Mouse (Mus musculus) forebrain, embryonic 15.5 days (tissue): ENCODE results near the gene B3glct. TPM values are rescaled to one million over a fixed set of nuclear protein-coding genes. Genes with fewer than 3 reads are reported as not detected.
A peak's percentile ranks its signal among the peaks of the same experiment; 100 is the strongest.

ENCODE experiments used
- ATAC-seq: fragments of 200-750 bp; cut with Nextera tagmentation; replicated peaks from 2 replicates; pipeline ENCODE4 v1.8.0; 2017; ENCODE audit warnings: mild to moderate bottlenecking, moderate TSS enrichment, moderate library complexity
- H3K27ac ChIP-seq: fragments of 300-500 bp; sonication (generic); replicated peaks from 2 replicates; pipeline ENCODE4 v1.5.1; 2015; ENCODE audit warnings: mild to moderate bottlenecking, inconsistent platforms
- H3K27me3 ChIP-seq: fragments of 300-500 bp; sonication (generic); 2 replicates; pipeline ENCODE4 v1.6.1; 2015; ENCODE audit warnings: inconsistent platforms
- H3K36me3 ChIP-seq: fragments of 300-500 bp; sonication (generic); 2 replicates; pipeline ENCODE4 v1.6.1; 2015; ENCODE audit warnings: mild to moderate bottlenecking, inconsistent platforms
- H3K4me1 ChIP-seq: fragments of 300-500 bp; sonication (generic); 2 replicates; pipeline ENCODE4 v1.6.1; 2015; ENCODE audit warnings: inconsistent platforms
- H3K4me2 ChIP-seq: fragments of 300-500 bp; sonication (generic); replicated peaks from 2 replicates; pipeline ENCODE4 v1.6.1; 2015; ENCODE audit warnings: mild to moderate bottlenecking, inconsistent platforms
- H3K4me3 ChIP-seq: fragments of 300-500 bp; sonication (generic); 2 replicates; pipeline ENCODE4 v1.5.1; 2015; ENCODE audit warnings: mild to moderate bottlenecking, inconsistent platforms
- H3K9ac ChIP-seq: fragments of 300-500 bp; sonication (generic); replicated peaks from 2 replicates; pipeline ENCODE4 v1.6.1; 2015; ENCODE audit warnings: mild to moderate bottlenecking, inconsistent platforms
- H3K9me3 ChIP-seq: fragments of 300-500 bp; sonication (generic); 2 replicates; pipeline ENCODE4 v1.6.1; 2016; ENCODE audit warnings: inconsistent platforms
- WGBS: fragments of 180-500 bp; shearing (Covaris S2); methylation state at CpG from one replicate; pipeline ENCODE4 v1.1.7; 2015; ENCODE audit warnings: mixed read lengths; 5-methylcytosine and 5-hydroxymethylcytosine counted together
- polyA plus RNA-seq: library from polyadenylated mRNA; unstranded; fragments of >200 nt; fragmentation: Nextera tagmentation; extraction: Ambion mirVana; gene quantifications from 2 replicates; pipeline ENCODE4 v1.2.1, GENCODE M21; 2015

The B3glct gene
- polyA plus RNA-seq, 1 experiment from 2014 or later, result 12.8 TPM

DNA sequence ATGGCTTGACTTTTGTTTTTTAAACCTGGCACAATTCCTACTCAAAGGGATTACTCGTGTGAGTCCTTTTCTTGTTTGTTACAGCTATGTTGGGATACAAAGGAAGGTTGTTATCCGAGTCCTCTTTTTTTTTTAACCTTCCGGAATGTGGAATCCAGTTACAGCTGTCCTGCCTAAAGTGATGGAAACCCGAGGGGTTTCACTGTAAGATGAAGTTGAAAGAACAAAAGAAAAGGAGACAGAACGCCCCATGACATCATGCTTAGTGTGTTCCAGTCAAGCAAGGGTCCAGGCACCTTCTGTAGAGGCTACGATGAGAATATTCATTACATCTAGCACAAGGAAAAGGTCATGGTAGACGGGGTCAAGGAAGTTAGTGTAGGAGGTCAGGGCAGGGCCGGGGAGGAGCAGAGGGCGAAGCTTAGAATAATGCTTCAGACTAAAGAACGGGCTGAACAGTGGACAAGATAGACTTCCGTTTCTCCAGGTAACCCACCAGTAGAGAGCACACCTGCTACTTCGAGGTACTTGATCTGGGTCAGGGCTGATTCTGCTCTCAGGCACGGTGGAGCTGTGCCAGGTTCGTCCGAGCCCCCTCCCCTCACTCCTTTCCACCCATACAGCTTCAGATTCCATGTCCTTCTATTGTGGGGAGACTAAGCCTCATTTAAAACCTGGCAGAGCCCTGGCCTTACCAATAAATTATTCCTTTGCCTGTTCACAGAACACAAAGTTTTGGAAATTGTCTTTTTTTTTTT lies 37.7 kb downstream of the B3glct start:
- no peaks in the 10 kb centered on the region for H3K36me3 ChIP-seq
- H3K9me3 ChIP-seq, result no peaks in the 10 kb centered on the region
- ATAC-seq, result peak; percentile 51
- H3K4me3 ChIP-seq, result no peak overlapping the region
- no peaks in the 10 kb centered on the region for H3K27me3 ChIP-seq
- peak overlapping the region; percentile 22 for H3K4me2 ChIP-seq
- H3K27ac ChIP-seq, result peak overlapping the region; percentile 14; the same call in 1 of the 2 replicates
- H3K9ac ChIP-seq, result no peak overlapping the region
- WGBS, result 26% methylated on average over 15 of the region's 15 CpGs
- peaks cover 11% of the 10 kb centered on the region for H3K4me1 ChIP-seq

DNA sequence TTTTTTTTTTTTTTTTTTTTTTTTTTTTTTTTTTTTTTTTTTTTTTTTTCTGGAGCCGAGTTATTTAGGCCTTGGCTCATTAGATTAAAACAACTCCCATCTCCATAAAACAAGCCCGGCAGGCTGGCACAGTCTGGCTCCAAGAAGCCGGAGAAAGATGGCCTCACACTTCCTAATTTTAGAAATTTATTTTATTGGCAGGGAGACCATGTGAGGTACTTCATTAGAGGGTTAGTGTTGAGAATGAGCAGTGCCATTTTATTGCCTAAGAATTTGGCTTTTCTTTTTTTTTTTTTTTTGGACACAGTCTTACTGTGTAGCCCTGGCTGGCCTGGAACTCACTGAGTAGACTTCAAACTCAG lies 38.3 kb downstream of the B3glct start:
- peak; percentile 38; the same call in 1 of the 2 replicates for ATAC-seq
- no peak overlapping the region for H3K4me2 ChIP-seq
- WGBS, result 19% methylated on average over 3 of the region's 3 CpGs

DNA sequence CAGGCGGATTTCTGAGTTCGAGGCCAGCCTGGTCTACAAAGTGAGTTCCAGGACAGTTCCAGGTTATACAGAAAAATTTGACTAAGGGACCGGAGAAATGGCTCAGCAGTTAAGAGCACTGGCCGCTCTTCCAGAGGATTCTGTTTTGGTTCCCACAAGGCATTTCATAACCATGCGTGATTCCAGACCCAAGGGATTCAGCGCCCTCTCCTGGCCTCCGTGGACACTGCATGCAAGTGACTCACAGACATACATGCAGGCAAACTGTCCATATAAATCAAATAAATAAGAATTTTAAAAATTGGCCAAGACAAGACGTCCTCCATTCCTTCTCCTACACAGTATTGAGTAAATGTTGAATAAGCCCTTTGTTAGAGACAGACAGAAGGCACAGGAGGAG lies 53.7 kb downstream of the B3glct start:
- 89% methylated on average over 8 of the region's 8 CpGs for WGBS
- H3K9ac ChIP-seq, result no peak overlapping the region
- H3K27me3 ChIP-seq, result no peaks in the 10 kb centered on the region

More for the DNA sequence above, 38.3 kb downstream of the B3glct start:
- Histone ChIP-seq H3K27me3 (no peaks in the 10 kb centered on the region), H3K9ac (no peak overlapping the region), H3K27ac (no peak overlapping the region), H3K9me3 (no peaks in the 10 kb centered on the region), H3K4me3 (no peak overlapping the region), H3K4me1 (peaks cover 11% of the 10 kb centered on the region), H3K36me3 (no peaks in the 10 kb centered on the region)

DNA sequence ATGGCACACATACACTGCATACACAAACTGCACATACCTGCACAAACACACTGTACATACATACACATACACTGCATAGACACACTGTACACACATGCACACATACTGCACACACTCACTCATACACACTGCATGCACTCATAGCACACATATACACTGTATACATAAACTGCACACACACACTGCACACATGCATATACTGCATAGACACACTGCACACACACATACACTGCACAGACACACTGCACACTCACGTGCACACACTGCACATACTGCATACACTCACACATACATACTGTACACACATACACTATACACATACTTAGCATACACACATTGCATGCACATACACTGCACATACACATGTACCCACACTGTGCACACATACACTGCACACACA lies 59.2 kb downstream of the B3glct start:
- H3K9me3 ChIP-seq, result peaks cover 4% of the 10 kb centered on the region; the same call in 1 of the 2 replicates
- 0 out of 2 replicates have a peak, but pooled peaks have one; percentile 38 for ATAC-seq
- WGBS, result 98% methylated on average over 1 of the region's 1 CpGs
- H3K4me1 ChIP-seq, result no peaks in the 10 kb centered on the region
- H3K4me2 ChIP-seq, result no peak overlapping the region
- H3K27ac ChIP-seq, result no peak overlapping the region
- no peak overlapping the region for H3K4me3 ChIP-seq
- H3K9ac ChIP-seq, result no peak overlapping the region
- H3K36me3 ChIP-seq, result peaks cover 10% of the 10 kb centered on the region; the same call in 1 of the 2 replicates
- H3K27me3 ChIP-seq, result no peaks in the 10 kb centered on the region

More for the DNA sequence above, 53.7 kb downstream of the B3glct start:
- Histone ChIP-seq H3K4me2 (no peak overlapping the region), H3K4me1 (no peaks in the 10 kb centered on the region), H3K36me3 (peaks cover 4% of the 10 kb centered on the region; the same call in 1 of the 2 replicates), H3K4me3 (no peak overlapping the region), H3K27ac (no peak overlapping the region), H3K9me3 (peaks cover 4% of the 10 kb centered on the region; the same call in 1 of the 2 replicates)
- ATAC-seq, result no peak

DNA sequence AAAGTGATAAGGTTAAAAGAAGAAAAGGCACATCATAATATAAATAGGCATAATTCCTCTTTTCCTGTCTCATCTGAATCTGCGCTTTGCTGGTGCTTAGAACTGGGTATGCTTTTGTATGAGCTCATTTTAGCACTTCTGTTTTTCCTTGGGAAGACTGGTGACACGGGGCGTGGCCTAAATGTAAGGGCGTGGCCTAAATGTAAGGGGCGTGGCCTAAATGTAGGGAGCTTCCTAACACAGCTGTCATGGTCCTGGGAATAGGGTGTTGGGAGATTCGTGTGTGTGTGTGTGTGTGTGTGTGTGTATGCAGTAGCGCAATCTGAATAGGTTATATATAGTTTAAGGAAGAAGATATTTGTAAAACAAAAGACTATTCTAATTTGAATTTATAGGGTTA lies 62.1 kb downstream of the B3glct start:
- Histone ChIP-seq H3K4me2 (no peak overlapping the region), H3K9ac (no peak overlapping the region), H3K27ac (no peak overlapping the region), H3K4me3 (no peak overlapping the region), H3K4me1 (no peaks in the 10 kb centered on the region), H3K9me3 (no peaks in the 10 kb centered on the region), H3K36me3 (peaks cover 10% of the 10 kb centered on the region; the same call in 1 of the 2 replicates), H3K27me3 (no peaks in the 10 kb centered on the region)
- WGBS, result 95% methylated on average over 7 of the region's 7 CpGs
- no peak for ATAC-seq

DNA sequence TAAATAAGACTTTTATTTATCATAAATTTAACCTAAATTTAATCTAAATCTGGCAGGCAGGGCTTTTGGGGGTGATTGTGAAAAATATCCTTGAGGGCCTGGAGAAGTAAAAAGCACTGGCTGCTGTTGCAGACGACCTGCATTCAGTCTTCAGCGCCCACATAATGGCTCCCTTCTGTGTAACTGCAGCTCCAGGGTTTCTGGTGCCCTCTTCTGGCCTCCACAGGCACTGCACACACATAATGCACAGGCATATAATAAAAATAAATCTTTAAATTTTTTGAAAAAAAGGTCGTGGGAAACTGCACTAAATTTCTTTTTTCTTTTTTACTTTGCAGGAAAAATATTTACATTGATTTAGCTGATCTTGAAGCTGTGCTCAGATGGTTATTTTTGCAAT lies 62.7 kb downstream of the B3glct start:
- WGBS, result 80% methylated on average over 3 of the region's 3 CpGs
- Histone ChIP-seq H3K27me3 (no peaks in the 10 kb centered on the region), H3K27ac (no peak overlapping the region), H3K4me3 (no peak overlapping the region), H3K4me1 (no peaks in the 10 kb centered on the region), H3K9me3 (no peaks in the 10 kb centered on the region), H3K4me2 (no peak overlapping the region), H3K9ac (no peak overlapping the region), H3K36me3 (peaks cover 10% of the 10 kb centered on the region; the same call in 1 of the 2 replicates)
- no peak for ATAC-seq

DNA sequence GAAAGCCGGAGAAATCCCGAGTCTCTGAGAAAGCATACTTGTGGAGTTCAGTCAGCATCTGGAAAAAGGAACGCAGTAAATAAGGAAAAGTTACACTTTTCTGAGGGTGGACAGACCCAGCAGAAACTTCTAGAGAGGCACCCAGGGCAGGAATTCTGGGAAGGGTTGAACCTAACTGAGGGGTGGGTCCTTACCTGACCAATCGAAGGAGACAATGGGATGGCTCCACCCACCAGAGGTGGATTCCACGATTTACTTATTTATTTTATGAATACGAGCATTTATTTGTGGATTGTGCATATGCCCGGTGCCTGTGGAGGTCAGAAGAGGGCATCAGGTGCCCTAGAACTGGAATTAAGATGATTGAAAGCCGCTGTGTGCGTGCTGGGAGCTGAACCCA lies 64.3 kb downstream of the B3glct start:
- no peaks in the 10 kb centered on the region for H3K27me3 ChIP-seq
- H3K4me3 ChIP-seq, result no peak overlapping the region
- peaks cover 10% of the 10 kb centered on the region; the same call in 1 of the 2 replicates for H3K36me3 ChIP-seq
- no peak overlapping the region for H3K4me2 ChIP-seq
- no peak overlapping the region for H3K9ac ChIP-seq
- 95% methylated on average over 9 of the region's 9 CpGs for WGBS
- H3K27ac ChIP-seq, result no peak overlapping the region
- no peaks in the 10 kb centered on the region for H3K4me1 ChIP-seq
- ATAC-seq, result no peak
- no peaks in the 10 kb centered on the region for H3K9me3 ChIP-seq

DNA sequence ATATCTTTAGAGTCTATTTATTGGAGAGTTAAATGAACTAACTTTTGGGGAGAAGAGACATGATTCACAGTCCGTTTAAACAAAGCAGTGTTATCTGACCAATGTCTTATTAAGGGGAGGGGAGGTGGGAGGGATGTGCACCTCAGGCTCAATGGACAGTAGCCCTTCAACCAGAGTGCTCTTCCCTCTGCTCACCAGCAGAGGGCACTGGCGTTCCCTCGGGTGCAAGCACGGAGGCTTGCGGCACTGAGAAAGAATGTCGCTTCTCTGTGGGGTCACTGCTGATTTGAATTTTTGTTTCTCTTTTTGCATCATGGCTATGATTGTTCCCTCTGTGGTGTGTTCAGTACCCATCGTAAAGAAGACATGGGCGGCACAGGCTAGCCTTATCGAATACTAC lies 67.0 kb downstream of the B3glct start:
- Histone ChIP-seq H3K4me2 (no peak overlapping the region), H3K27ac (no peak overlapping the region), H3K36me3 (no peaks in the 10 kb centered on the region; the same call in 1 of the 2 replicates), H3K4me1 (no peaks in the 10 kb centered on the region), H3K9ac (no peak overlapping the region), H3K9me3 (no peaks in the 10 kb centered on the region), H3K27me3 (no peaks in the 10 kb centered on the region), H3K4me3 (no peak overlapping the region)
- 91% methylated on average over 9 of the region's 9 CpGs for WGBS
- ATAC-seq, result no peak

DNA sequence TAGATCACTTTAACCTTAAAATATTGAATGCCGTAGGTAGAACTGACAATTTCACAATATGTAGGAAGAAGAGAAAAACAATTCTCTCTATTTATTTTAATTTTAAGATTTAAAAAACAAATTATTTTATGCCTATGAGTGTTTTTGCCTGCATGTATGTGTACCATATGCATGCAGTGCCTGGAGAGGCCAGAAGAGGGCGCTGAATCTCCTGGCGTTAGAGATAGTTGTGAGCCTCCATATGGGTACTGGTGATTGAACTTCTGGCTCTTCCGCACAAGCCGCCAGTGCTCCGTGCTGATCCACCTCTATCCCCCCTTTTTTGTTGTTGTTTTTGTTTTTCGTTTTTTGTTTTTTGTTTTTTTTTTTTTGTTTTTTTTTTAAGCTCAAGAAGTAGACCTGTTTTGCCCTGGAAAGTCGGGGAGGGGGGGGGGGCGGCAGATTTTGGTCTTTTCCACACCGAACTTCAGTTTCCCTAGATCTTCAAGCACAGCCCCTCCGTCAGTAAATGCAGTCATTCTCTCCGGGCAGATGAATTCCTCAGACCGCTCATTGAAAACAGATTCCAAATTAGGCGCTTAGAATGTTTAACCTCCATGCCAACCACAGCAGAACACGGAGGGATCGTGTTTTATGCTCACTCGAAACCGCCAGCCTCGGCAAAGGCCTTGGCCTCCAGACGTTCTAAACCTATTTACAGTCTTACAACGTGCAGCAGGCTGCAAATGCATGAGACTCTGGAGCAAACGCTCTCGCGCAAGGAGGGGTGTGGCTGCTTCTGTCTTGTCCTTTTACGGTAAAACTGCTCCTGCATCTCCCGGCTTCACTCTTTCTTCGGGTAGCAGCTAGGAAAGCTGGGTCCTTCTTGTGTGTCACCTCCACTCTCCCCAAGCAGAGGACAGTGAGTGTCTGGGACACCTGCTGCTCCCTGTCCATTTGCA lies 70.9 kb downstream of the B3glct start:
- no peaks in the 10 kb centered on the region for H3K4me1 ChIP-seq
- WGBS, result 83% methylated on average over 27 of the region's 27 CpGs
- no peaks in the 10 kb centered on the region for H3K9me3 ChIP-seq
- no peak overlapping the region for H3K4me3 ChIP-seq
- H3K9ac ChIP-seq, result no peak overlapping the region
- H3K36me3 ChIP-seq, result no peaks in the 10 kb centered on the region
- no peaks in the 10 kb centered on the region for H3K27me3 ChIP-seq
- no peak overlapping the region for H3K27ac ChIP-seq
- no peak for ATAC-seq
- no peak overlapping the region for H3K4me2 ChIP-seq

DNA sequence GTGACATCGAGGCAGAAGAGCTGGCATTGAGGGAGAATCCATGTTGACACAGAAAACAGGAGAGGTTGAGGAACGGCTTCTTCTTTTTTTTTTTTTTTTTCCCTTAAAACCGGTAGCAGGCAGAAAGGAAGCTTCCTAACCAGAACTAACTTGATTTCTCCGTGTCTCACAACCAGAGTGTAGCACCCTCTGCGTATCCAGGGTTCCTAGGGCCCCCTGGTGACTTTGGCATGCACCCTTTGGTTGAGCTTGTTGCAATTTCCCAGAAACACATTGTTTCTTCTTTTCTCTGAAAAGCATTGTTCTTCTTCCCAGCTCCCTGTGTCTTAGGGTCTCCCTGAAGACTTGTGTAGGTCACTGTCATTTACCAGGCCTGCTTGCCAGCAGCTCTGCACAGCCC lies 73.8 kb downstream of the B3glct start:
- 0 out of 2 replicates have a peak, but pooled peaks cover 3% of the 10 kb centered on the region for H3K36me3 ChIP-seq
- 66% methylated on average over 5 of the region's 5 CpGs for WGBS
- H3K9me3 ChIP-seq, result no peaks in the 10 kb centered on the region

DNA sequence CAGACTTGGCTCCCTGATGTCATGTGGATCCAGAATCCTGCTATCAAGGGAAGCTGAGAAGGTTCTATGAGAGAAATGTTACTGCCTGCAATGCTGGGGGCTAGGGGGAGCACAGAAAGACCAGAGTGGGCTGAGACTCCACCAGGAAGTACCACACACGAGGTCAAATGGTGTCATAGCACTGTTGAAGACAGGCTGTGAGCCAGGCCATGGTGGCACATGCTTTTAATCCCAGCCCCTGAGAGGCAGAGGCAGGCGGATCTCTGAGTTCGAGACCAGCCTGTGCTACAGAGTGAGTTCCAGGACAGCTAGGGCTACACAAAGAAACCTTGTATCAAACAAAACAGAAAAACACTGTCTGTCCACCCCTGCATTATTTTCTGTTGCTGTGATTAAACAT lies 75.0 kb downstream of the B3glct start:
- Histone ChIP-seq H3K4me3 (no peak overlapping the region), H3K9ac (no peak overlapping the region), H3K27me3 (no peaks in the 10 kb centered on the region), H3K9me3 (no peaks in the 10 kb centered on the region), H3K4me2 (no peak overlapping the region), H3K4me1 (no peaks in the 10 kb centered on the region), H3K36me3 (0 out of 2 replicates have a peak, but pooled peaks cover 5% of the 10 kb centered on the region), H3K27ac (no peak overlapping the region)
- ATAC-seq, result no peak
- WGBS, result 84% methylated on average over 3 of the region's 3 CpGs

More for the DNA sequence above, 73.8 kb downstream of the B3glct start:
- H3K4me2 ChIP-seq, result no peak overlapping the region
- H3K9ac ChIP-seq, result no peak overlapping the region
- H3K27me3 ChIP-seq, result no peaks in the 10 kb centered on the region
- no peak overlapping the region for H3K4me3 ChIP-seq
- no peak overlapping the region for H3K27ac ChIP-seq
- no peak for ATAC-seq
- H3K4me1 ChIP-seq, result no peaks in the 10 kb centered on the region

DNA sequence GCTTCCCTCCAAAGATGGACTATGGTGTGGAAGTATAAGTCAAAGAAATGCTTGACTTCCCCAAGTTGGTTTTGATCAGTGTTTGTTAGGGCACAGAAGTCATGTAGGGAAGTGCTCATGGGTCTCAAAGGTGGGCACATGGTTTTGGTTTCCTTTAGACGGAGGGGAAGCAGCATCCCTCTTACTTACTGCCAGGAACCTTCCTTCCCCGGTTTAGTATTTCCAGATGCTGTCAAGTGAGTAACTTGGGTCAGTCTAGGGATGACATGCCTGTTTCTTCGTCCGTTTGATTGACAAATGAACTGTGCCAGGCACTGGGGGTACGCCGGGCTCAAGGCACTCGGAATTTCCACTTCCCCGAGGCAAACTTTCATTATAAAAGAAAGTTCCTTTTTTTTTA lies 89.1 kb downstream of the B3glct start:
- H3K27me3 ChIP-seq, result no peaks in the 10 kb centered on the region
- no peak overlapping the region for H3K4me3 ChIP-seq
- no peak overlapping the region for H3K4me2 ChIP-seq
- no peak for ATAC-seq
- no peaks in the 10 kb centered on the region for H3K4me1 ChIP-seq
- 88% methylated on average over 8 of the region's 8 CpGs for WGBS
- no peak overlapping the region for H3K9ac ChIP-seq
- H3K27ac ChIP-seq, result no peak overlapping the region
- H3K36me3 ChIP-seq, result no peaks in the 10 kb centered on the region
- H3K9me3 ChIP-seq, result no peaks in the 10 kb centered on the region
